Mouse (Mus musculus) kidney, adult 2 months (tissue): ENCODE measurements at regions not wholly inside any gene's neighbourhood (a gene's known extent, or its start where the extent isn't known, plus 50 kb on each side); places are given as distances from the start of the nearest gene placed in this dataset.

Experiments
- DNase-seq: peaks from one replicate; pipeline ENCODE4 v3.0.0; 2021
- H3K27ac ChIP-seq: fragments of 200-500 bp; 2 replicates; pipeline ENCODE4 v1.5.1; 2012; ENCODE audit warnings: low read depth, low read length, control low read depth, inconsistent platforms; ENCODE audit not compliant: insufficient read depth
- H3K27me3 ChIP-seq: fragments of 200-500 bp; replicated peaks from 2 replicates; pipeline ENCODE4 v1.6.1; 2012; ENCODE audit warnings: mild to moderate bottlenecking, moderate library complexity, low read length, inconsistent platforms; ENCODE audit not compliant: control insufficient read depth, insufficient read depth
- H3K36me3 ChIP-seq: fragments of 200-500 bp; 2 replicates; pipeline ENCODE4 v1.6.1; 2012; ENCODE audit warnings: mild to moderate bottlenecking, moderate library complexity, low read length, inconsistent platforms; ENCODE audit not compliant: control insufficient read depth, insufficient read depth
- H3K4me1 ChIP-seq: fragments of 200-500 bp; 2 replicates; pipeline ENCODE4 v1.6.1; 2011; ENCODE audit warnings: low read length; ENCODE audit not compliant: control insufficient read depth, insufficient read depth
- H3K4me3 ChIP-seq: fragments of 200-500 bp; 2 replicates; pipeline ENCODE4 v1.5.1; 2011; ENCODE audit warnings: mild to moderate bottlenecking, low read depth, low read length, control low read depth; ENCODE audit not compliant: insufficient read depth
- CTCF ChIP-seq: fragments of 200-500 bp; conservative IDR thresholded peaks from 2 replicates; pipeline ENCODE4 v1.5.1; 2011; ENCODE audit warnings: low read depth, mild to moderate bottlenecking, control low read depth, low read length, moderate library complexity, mixed read lengths; ENCODE audit not compliant: insufficient read depth, insufficient read length
- POLR2A ChIP-seq: fragments of 200-500 bp; IDR thresholded peaks from one replicate; pipeline ENCODE4 v1.6.1; 2011; ENCODE audit warnings: low read depth, low read length, control low read depth
- WGBS: fragments of 180-500 bp; shearing (Covaris S2); methylation state at CpG from one replicate; pipeline ENCODE4 v1.1.7; 2018; 5-methylcytosine and 5-hydroxymethylcytosine counted together

DNA sequence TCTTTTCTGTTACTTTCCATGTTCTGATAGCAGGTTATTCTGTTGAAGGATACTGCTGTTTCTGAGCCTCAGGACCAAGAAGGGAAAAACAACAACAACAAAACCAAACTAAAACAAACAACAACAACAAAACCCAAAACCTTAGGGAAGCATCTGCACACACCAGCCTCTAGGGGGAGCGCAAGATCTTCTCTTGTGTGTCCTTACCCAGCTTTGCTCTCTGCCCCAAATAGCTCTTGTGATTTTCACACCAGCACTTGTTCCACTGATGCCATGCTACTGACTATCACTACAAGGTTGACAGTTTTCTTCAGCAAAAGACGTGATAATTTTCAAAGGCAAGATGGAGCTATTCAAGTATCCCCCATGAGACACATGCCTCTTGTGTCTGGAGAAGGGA, 59.8 kb upstream of the Nrg3 start:
- Histone ChIP-seq H3K4me3 (no peak overlapping the region), H3K27ac (no peak overlapping the region), H3K27me3 (no peaks in the 10 kb centered on the region), H3K36me3 (no peaks in the 10 kb centered on the region), H3K4me1 (no peaks in the 10 kb centered on the region)
- DNase-seq = peak; percentile 28
- 15% methylated on average over 2 of the region's 2 CpGs for WGBS
- TF ChIP-seq POLR2A = no peak
- TF ChIP-seq CTCF = peak; percentile 77
